Mouse (Mus musculus) lung, postnatal 0 days (tissue): ENCODE measurements around the gene Cox6b1. TPM values are rescaled to one million over a fixed set of nuclear protein-coding genes. Genes with fewer than 3 reads are reported as not detected.

Source experiments
- ATAC-seq: fragments of 200-750 bp; cut with Nextera tagmentation; 2 replicates; pipeline ENCODE4 v1.8.0; 2017; ENCODE audit warnings: moderate library complexity
- DNase-seq: peaks from one replicate; pipeline ENCODE4 v3.0.0-alpha.2; 2016; ENCODE audit warnings: low spot score
- H3K27ac ChIP-seq: fragments of 300-500 bp; sonication (generic); 2 replicates; pipeline ENCODE4 v1.5.1; 2014; ENCODE audit warnings: antibody characterized with exemption, mild to moderate bottlenecking, low read length, mixed read lengths
- H3K27me3 ChIP-seq: fragments of 300-500 bp; sonication (generic); replicated peaks from 2 replicates; pipeline ENCODE4 v1.6.1; 2014; ENCODE audit warnings: low read length, mixed read lengths; ENCODE audit not compliant: insufficient read depth
- H3K36me3 ChIP-seq: fragments of 300-500 bp; sonication (generic); 2 replicates; pipeline ENCODE4 v1.6.1; 2014; ENCODE audit warnings: low read length, mixed read lengths; ENCODE audit not compliant: insufficient read depth
- H3K4me1 ChIP-seq: fragments of 300-500 bp; sonication (generic); 2 replicates; pipeline ENCODE4 v1.6.1; 2014; ENCODE audit warnings: antibody characterized with exemption, low read depth, low read length, mixed read lengths; ENCODE audit not compliant: insufficient read depth
- H3K4me2 ChIP-seq: fragments of 300-500 bp; sonication (generic); replicated peaks from 2 replicates; pipeline ENCODE4 v1.6.1; 2014; ENCODE audit warnings: low read depth, mild to moderate bottlenecking, low read length, moderate library complexity, mixed read lengths
- H3K4me3 ChIP-seq: fragments of 300-500 bp; sonication (generic); 2 replicates; pipeline ENCODE4 v1.5.1; 2014; ENCODE audit warnings: low read depth, low read length
- H3K9ac ChIP-seq: fragments of 300-500 bp; sonication (generic); replicated peaks from 2 replicates; pipeline ENCODE4 v1.6.1; 2014; ENCODE audit warnings: low read depth, mild to moderate bottlenecking
- H3K9me3 ChIP-seq: fragments of 300-500 bp; sonication (generic); 2 replicates; pipeline ENCODE4 v1.6.1; 2016; ENCODE audit warnings: low read length, mixed read lengths
- CTCF ChIP-seq: IDR thresholded peaks from 2 replicates; pipeline ENCODE4 v1.5.1; 2016; ENCODE audit warnings: antibody characterized with exemption, mild to moderate bottlenecking
- EP300 ChIP-seq: IDR thresholded peaks from 2 replicates; pipeline ENCODE4 v1.6.1; 2016; ENCODE audit warnings: antibody characterized with exemption, mild to moderate bottlenecking, control low read depth
- WGBS: fragments of 180-500 bp; shearing (Covaris S2); extraction: QIAGEN DNeasy Blood & Tissue Kit; methylation state at CpG from one replicate; pipeline ENCODE4 v1.1.7; 2014; 5-methylcytosine and 5-hydroxymethylcytosine counted together
- polyA plus RNA-seq: library from polyadenylated mRNA; unstranded; fragments of >200 nt; fragmentation: Nextera tagmentation; extraction: Ambion mirVana; gene quantifications from 2 replicates; pipeline ENCODE4 v1.2.1, GENCODE M21; 2015

The Cox6b1 gene
- polyA plus RNA-seq = 717 and 766 TPM in 2 replicates

GRCm38 (mm10) chr7:30625530-30626384 is at the start of gene Cox6b1:
Cox6b1 (minus strand) TSS chr7:30626151.
- Histone ChIP-seq H3K9me3 (no peaks in the 10 kb centered on the region), H3K4me2 (peak within 1 kb of the TSS; percentile 78), H3K4me3 (peak within 1 kb of the TSS; percentile 75), H3K36me3 (no peaks in the 10 kb centered on the region; the same call in none of the 2 replicates), H3K4me1 (no peaks in the 10 kb centered on the region), H3K9ac (peak within 1 kb of the TSS; percentile 83), H3K27me3 (no peaks in the 10 kb centered on the region), H3K27ac (peak within 1 kb of the TSS; percentile 58)
- no peak for TF ChIP-seq CTCF
- TF ChIP-seq EP300 = no peak
- 2% methylated on average over 44 of the region's 44 CpGs for WGBS
- ATAC-seq (peak; percentile 98), DNase-seq (peak; percentile 97)

GRCm38 (mm10) chr7:30671480-30671879 is 45.5 kb upstream of the Cox6b1 start, which contains the start of gene Pmis2:
Pmis2 (minus strand) TSS chr7:30671605.
- DNase-seq (no peak), ATAC-seq (no peak)
- Histone ChIP-seq H3K9ac (no peak within 1 kb of the TSS), H3K4me2 (no peak within 1 kb of the TSS), H3K4me1 (no peaks in the 10 kb centered on the region), H3K36me3 (no peaks in the 10 kb centered on the region), H3K27me3 (no peaks in the 10 kb centered on the region), H3K4me3 (no peak within 1 kb of the TSS), H3K9me3 (no peaks in the 10 kb centered on the region), H3K27ac (no peak within 1 kb of the TSS)
- TF ChIP-seq CTCF = no peak
- TF ChIP-seq EP300 = no peak
- WGBS = 58% methylated on average over 9 of the region's 9 CpGs

DNA sequence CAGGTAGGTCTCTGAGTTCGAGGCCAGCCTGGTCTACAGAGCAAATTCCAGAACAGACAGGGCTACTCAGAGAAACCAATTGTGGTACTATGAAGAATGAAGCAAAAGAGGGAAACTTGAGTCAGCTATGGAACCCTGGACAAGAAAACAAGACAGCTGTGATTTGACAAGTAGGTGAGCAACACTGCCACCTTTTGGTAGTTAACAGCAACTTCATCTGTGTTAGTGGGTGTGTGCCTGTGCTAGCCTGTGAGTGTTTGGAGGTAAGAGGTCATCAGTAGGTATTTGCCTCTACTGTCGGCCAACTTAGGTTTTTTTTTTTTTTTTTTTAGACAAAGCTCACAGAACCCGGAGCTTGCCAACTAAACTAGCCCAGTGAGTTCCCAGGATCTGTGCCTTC is 43.3 kb upstream of the Cox6b1 start:
- H3K4me1 ChIP-seq = peaks cover 3% of the 10 kb centered on the region; the same call in 1 of the 2 replicates
- ATAC-seq = no peak
- DNase-seq = peak; percentile 59
- no peak overlapping the region for H3K9ac ChIP-seq
- no peak overlapping the region for H3K4me2 ChIP-seq
- no peaks in the 10 kb centered on the region for H3K9me3 ChIP-seq
- WGBS = 31% methylated on average over 3 of the region's 3 CpGs
- no peaks in the 10 kb centered on the region for H3K36me3 ChIP-seq
- peak; percentile 66 for TF ChIP-seq CTCF
- TF ChIP-seq EP300 = no peak
- H3K4me3 ChIP-seq = no peak overlapping the region
- H3K27me3 ChIP-seq = no peaks in the 10 kb centered on the region
- H3K27ac ChIP-seq = no peak overlapping the region

- TF ChIP-seq EP300 = no peak
- no peak for TF ChIP-seq CTCF
- peak; percentile 20 for ATAC-seq
- no peak overlapping the region for H3K27ac ChIP-seq
Measured at GRCm38 (mm10) chr7:30665321-30665720, 39.4 kb upstream of the Cox6b1 start.

DNA sequence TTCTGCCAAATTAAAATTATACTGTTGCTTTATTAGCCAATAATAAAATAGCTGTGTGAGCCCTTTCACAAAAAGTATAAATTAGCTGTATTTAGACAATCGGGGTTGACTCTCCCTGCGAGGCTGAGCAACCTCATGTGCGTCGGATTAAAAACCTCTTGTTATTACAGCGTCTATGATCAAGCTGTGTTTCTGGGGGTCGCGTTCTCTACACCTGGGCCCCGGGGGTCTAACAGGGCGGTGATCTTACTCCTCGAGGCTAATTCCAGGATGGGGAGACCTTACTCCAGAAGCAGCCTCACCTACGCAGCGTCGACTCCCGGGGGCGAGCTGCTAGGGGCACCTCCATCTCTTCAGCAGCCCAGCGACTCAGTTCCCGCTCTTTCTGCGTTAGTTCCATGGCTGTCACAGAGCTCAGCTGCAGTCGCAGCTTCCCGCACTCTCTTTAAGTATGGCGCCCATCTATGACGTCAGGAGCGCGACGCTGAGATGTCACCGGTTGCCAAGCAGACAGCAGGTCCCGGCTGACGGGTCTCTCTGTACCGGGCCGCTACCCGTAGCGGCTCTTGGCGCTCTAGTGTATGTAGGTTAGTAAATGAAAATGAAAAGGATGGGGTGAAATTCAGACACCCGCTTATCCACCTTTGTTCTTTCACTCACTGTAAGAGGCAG is 38.7 kb upstream of the Cox6b1 start, which contains the start of gene Haus5:
Gene Haus5 (minus strand): TSS at position 466 of the 672 bp plus-strand sequence.
- no peaks in the 10 kb centered on the region for H3K9me3 ChIP-seq
- WGBS = under 1% methylated on average over 34 of the region's 34 CpGs
- H3K36me3 ChIP-seq = no peaks in the 10 kb centered on the region
- ATAC-seq (peak; percentile 98), DNase-seq (peak; percentile 93)
- peaks cover 3% of the 10 kb centered on the region; the same call in 1 of the 2 replicates for H3K4me1 ChIP-seq
- no peaks in the 10 kb centered on the region for H3K27me3 ChIP-seq
- H3K4me2 ChIP-seq = peak within 1 kb of the TSS; percentile 86
- H3K9ac ChIP-seq = peak within 1 kb of the TSS; percentile 50
- no peak for TF ChIP-seq EP300
- no peak for TF ChIP-seq CTCF
- H3K27ac ChIP-seq = no peak within 1 kb of the TSS
- peak within 1 kb of the TSS; percentile 54 for H3K4me3 ChIP-seq

More at GRCm38 (mm10) chr7:30665321-30665720, 39.4 kb upstream of the Cox6b1 start:
- H3K9me3 ChIP-seq = no peaks in the 10 kb centered on the region
- no peaks in the 10 kb centered on the region for H3K27me3 ChIP-seq
- peaks cover 3% of the 10 kb centered on the region; the same call in 1 of the 2 replicates for H3K4me1 ChIP-seq
- no peak for DNase-seq
- no peaks in the 10 kb centered on the region for H3K36me3 ChIP-seq
- H3K9ac ChIP-seq = peak overlapping the region; percentile 50
- peak overlapping the region; percentile 54 for H3K4me3 ChIP-seq
- peak overlapping the region; percentile 86 for H3K4me2 ChIP-seq
- WGBS = 6% methylated on average over 11 of the region's 11 CpGs
